In genomic region chr19:16448796-16449195, GRCm38 (mm10) we compare ENCODE assay signal across 16 mouse cellular contexts. TPM values are rescaled to one million over a fixed set of nuclear protein-coding genes. Genes with fewer than 3 reads are reported as not detected.
DNase-seq lines count a peak whose midpoint lies in the region; ATAC-seq and TF ChIP-seq lines count a peak whose summit lies in the region.
"Had no signal": no experiment of that assay in that cellular context is flagged by ENCODE, and none has a peak within 500 bp of the region (broad histone marks: within the 10 kb centered on the region; RNA-seq: fewer than 3 reads in every experiment).

No protein-coding gene starts in this region.

- intact Hi-C loops in gastrocnemius, adult 2 months (cut with DNase I) = no loop called here
- intact Hi-C loops in heart, postnatal 10 days (cut with DNase I) = no loop called here

- no peak overlapping the region for H3K4me3 ChIP-seq in kidney, embryonic 15.5 days (replicated peaks)
- H3K4me3 ChIP-seq in gastrocnemius, adult 2 months = no peak overlapping the region
- H3K4me3 ChIP-seq: embryonic facial prominence, embryonic 12.5 days; hindbrain, embryonic 15.5 days; midbrain, embryonic 12.5 days had no signal

- H3K4me1 ChIP-seq in kidney, embryonic 15.5 days = peaks cover 16% of the 10 kb centered on the region
- H3K4me1 ChIP-seq: embryonic facial prominence, embryonic 12.5 days; midbrain, embryonic 12.5 days had no signal

- DNase-seq in kidney, adult 9 months = no peak
- peak; percentile 92 for DNase-seq in 416B (ENCODE audit: low read depth)
- peak; percentile 46 for DNase-seq in induced T-regulatory cell, adult 2 months (ENCODE audit: low read depth)
- peak; percentile 19 for DNase-seq in lung, postnatal 14 days
- DNase-seq in urinary bladder, postnatal 25 days (ENCODE audit: low spot score) = no peak
- DNase-seq in gastrocnemius, adult 2 months = no peak
- no peak for DNase-seq in heart, postnatal 10 days
- DNase-seq: adrenal gland, postnatal 14 days; cerebellum, postnatal 10 days; heart, adult 11 months; right cerebral cortex, postnatal 14 days had no signal

- ATAC-seq in kidney, embryonic 15.5 days (replicated peaks; ENCODE audit: low FRiP score) = no peak

- H3K27me3 ChIP-seq in kidney, embryonic 15.5 days = no peaks in the 10 kb centered on the region
- H3K27me3 ChIP-seq: embryonic facial prominence, embryonic 12.5 days; hindbrain, embryonic 15.5 days; midbrain, embryonic 12.5 days had no signal

- H3K9ac ChIP-seq in kidney, embryonic 15.5 days = no peak overlapping the region
- H3K9ac ChIP-seq: embryonic facial prominence, embryonic 12.5 days; hindbrain, embryonic 15.5 days; liver, embryonic 14.5 days; midbrain, embryonic 12.5 days had no signal

- no peak overlapping the region for H3K4me2 ChIP-seq in kidney, embryonic 15.5 days
- H3K4me2 ChIP-seq: embryonic facial prominence, embryonic 12.5 days; hindbrain, embryonic 15.5 days; midbrain, embryonic 12.5 days had no signal

- no peaks in the 10 kb centered on the region for H3K9me3 ChIP-seq in kidney, embryonic 15.5 days (replicated peaks)
- H3K9me3 ChIP-seq: embryonic facial prominence, embryonic 12.5 days; hindbrain, embryonic 15.5 days; midbrain, embryonic 12.5 days had no signal

- no peak for TF ChIP-seq CTCF in gastrocnemius, adult 2 months (IDR thresholded peaks at IDR 0.05)

- WGBS in kidney, embryonic 15.5 days = 75% methylated on average over 5 of the region's 5 CpGs

- H3K27ac ChIP-seq in kidney, embryonic 15.5 days = peak overlapping the region; percentile 70
- H3K27ac ChIP-seq in gastrocnemius, adult 2 months = no peak overlapping the region
- H3K27ac ChIP-seq: embryonic facial prominence, embryonic 12.5 days; hindbrain, embryonic 15.5 days; liver, embryonic 14.5 days; midbrain, embryonic 12.5 days had no signal

- H3K36me3 ChIP-seq in kidney, embryonic 15.5 days = no peaks in the 10 kb centered on the region
- H3K36me3 ChIP-seq: embryonic facial prominence, embryonic 12.5 days; hindbrain, embryonic 15.5 days; midbrain, embryonic 12.5 days had no signal

RNA-seq across cellular contexts. Expression of gene Gna14, which starts 13.2 kb away (rescaled TPM):
- polyA plus RNA-seq in kidney, embryonic 15.5 days (2015; fragmentation: Nextera tagmentation; extraction: Ambion mirVana) = 10.0 and 10.5 TPM in 2 replicates
- total RNA-seq in gastrocnemius, adult 2 months (2021) = 1 to 10 TPM; 1.5 to 2.0 TPM
- total RNA-seq in heart, postnatal 10 days (2021) = under 1 TPM; 0.42 to 0.43 TPM

Comparison
In these comparisons a context has a peak if more than half of its experiments do, and no peak if none do; other contexts are left out.
1. DNase-seq: peak in 416B (single experiment), induced T-regulatory cell, adult 2 months (single experiment) and lung, postnatal 14 days (single experiment); none in kidney, adult 9 months (single experiment), urinary bladder, postnatal 25 days (single experiment), gastrocnemius, adult 2 months (single experiment) and heart, postnatal 10 days (0 of 2).